Mouse (Mus musculus) activated CD4-positive, CD25-positive, alpha-beta regulatory T cell, adult 4 months (primary cell): ENCODE results near the gene 5530401A14Rik. TPM values are rescaled to one million over a fixed set of nuclear protein-coding genes. Genes with fewer than 3 reads are reported as not detected.

Experiments
- ATAC-seq: one replicate; pipeline ENCODE4 v1.8.0; 2017
- polyA plus RNA-seq, 2 experiments: library from polyadenylated mRNA; unstranded; fragments of 100-300 nt; shearing (Covaris generic); gene quantifications; one replicate each; pipeline ENCODE4 v1.2.1; 2017

Gene 5530401A14Rik
- polyA plus RNA-seq: under 1 TPM in 1 of 2 experiments, not detected in 1; 0.36 TPM

GRCm38 (mm10) chr11:81860250-81860972, at the start of gene 5530401A14Rik:
5530401A14Rik (plus strand) TSS chr11:81860673.
- ATAC-seq: no peak

- ATAC-seq: no peak
These were observed 45.7 kb upstream of the 5530401A14Rik start for GRCm38 (mm10) chr11:81814816-81815215.

DNA sequence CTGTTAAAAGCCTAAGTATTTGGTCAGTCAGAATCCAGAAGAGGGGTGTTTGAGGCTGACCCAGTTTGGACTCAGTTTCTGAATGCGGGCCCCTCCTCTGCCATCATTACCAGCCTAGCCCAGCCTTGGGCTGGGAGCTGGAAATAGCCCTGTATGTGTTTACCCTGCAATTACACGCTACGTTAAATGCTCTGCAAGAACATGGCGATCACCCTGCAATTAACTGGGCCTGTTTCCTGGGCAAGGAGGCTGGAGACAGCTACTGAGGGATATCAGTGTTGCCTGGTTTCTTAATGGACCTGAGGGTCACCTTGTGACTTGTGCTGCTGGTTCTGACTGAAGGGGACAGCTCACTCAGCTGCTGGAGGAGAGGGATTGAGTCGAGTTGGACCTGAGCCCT, 43.9 kb upstream of the 5530401A14Rik start:
- no peak for ATAC-seq

- ATAC-seq: no peak
These were observed 28.1 kb upstream of the 5530401A14Rik start for GRCm38 (mm10) chr11:81832381-81832780.

- no peak for ATAC-seq
These were observed 22.0 kb upstream of the 5530401A14Rik start for GRCm38 (mm10) chr11:81838426-81838825.

DNA sequence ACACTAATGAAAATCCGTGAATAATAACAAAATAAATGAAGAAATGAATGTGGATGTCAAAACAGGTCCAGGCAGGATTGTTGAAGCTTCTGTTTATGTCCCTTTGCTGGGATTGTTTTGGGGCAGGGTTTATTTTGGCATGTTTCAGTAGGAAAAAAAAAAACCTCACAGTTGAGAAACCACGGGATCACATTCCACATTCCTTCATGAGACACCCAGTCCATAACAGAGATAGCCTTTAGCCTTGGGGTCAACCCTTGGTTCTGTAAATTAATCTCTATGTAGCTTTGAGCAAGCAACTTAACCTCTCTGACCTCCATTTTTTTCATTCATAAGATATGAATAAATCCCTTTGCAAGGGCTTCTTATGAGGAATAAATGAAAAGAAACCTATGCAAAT, 19.5 kb upstream of the 5530401A14Rik start:
- no peak for ATAC-seq

DNA sequence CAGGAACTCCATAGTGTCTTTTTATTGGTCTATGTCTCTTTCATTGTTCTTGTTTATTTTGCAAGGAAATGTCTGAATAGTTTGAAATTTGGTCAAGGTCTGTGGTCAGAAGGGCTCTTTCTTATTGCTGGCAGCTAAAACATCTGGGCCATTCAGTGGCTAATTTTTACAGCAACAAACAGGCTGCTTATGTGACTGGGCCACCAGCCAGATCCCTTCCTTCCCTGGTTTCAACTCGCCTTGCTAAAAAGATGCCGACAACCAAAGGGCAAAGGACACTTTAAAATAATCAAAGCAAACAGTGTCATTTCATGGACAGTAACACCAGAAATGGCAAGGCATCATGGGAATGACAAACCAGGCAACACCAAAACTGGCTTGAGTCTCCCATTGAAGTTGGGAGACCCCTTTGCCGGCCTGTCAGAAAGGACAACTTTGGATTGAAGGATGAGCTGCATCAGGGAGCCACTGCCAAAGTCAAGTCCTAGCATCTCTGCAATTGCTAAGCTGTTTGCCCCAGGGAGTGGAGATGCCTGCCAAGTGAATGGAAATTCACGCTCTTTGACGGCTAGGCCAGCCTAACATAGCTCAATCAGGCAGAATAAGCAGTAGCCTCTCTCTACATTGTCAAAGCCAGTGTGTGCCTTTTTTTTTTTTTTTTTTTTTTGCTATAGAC, 15.3 kb upstream of the 5530401A14Rik start:
- ATAC-seq: no peak

DNA sequence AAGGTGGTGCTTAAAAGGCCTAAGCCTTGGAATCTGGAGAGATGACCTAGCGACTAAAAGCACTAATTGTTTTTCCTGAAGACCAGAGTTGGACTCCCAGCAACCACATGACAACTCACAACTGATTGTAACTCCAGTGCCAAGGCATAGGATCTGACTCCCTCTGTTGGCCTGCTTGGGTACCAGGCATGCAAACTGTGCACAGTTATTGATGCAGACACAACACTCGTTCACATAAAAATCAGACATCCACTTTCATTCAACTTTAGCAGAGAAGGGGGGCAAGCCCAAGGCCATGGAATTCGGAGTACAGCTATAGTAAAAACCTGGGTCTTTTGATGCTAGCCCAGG, 14.8 kb upstream of the 5530401A14Rik start:
- ATAC-seq: no peak

- no peak for ATAC-seq
These were observed 12.5 kb upstream of the 5530401A14Rik start for GRCm38 (mm10) chr11:81847773-81848490.

- ATAC-seq: no peak
These were observed 5.3 kb downstream of the 5530401A14Rik start for GRCm38 (mm10) chr11:81865661-81866382.

DNA sequence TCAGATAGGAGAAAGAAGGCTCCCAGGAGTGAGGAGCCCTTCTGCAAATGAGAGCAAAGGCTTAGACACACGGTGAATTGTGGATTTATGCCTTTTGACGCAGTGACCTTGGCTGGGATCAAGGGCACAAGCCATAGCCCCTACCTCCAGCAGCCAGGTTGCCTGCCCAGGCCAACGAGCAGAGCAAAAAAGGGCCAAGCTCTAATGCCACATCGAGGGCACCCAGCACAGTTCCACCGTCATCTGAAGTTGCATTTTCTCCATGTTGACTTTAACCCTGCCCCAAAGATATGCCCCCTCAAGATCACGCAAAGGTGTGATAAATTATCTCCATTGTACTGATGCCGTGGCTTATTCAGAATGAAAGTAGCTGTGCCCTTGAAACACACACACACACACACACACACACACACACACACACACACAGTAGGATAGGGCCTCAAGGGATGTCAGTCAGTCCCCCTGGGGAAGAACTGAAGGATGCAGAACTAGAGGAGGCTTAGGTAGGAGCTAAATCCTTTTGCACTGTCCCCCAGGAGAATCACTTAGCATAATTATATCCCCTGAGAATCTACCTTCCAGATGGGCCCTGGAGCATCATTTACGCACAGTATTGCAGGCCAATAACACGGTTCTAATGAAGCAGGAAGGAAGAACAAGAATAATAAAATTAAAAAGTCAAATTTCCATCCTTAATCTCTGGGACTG, 11.2 kb downstream of the 5530401A14Rik start:
- no peak for ATAC-seq

- no peak for ATAC-seq
These were observed 36.0 kb downstream of the 5530401A14Rik start for GRCm38 (mm10) chr11:81896511-81896910.

DNA sequence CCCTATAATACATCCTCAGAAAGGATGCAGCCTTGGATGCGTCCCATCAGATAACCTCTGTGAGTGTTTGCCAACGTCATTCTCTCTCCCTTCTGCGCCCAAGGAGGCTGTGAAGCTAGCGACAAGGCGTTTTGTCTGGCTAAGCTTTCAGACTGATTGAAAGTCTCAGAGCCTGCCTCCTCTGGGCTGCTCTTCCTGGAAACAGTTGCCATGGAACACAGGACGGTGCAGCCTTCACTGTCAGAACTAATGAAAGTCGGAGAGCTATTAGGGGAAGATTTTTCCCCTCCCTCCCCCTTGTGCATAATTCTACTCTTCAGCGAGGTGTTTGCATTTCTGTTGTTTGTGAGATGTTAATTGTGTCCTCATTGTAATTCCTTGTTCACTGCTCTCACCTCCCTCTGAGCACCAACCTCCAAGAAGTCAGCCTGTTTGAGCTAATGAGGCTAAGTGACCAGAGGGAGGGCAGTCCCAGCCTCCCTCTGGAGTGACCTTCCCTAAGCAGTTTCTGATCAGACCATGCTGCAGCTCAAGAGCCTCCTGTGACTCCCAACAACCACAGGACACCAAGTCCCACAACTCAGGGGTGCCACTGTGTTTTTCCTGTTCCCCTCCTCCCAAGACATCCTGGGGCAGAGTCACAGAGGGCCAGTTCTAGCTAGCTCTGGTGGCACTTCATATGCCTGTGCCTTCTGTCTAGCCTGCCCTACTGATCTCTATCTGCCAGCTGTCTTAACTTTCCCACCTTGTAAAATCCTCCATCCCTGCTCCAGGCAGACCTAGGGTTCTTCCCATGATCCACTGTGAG, 37.3 kb downstream of the 5530401A14Rik start:
- ATAC-seq: no peak

DNA sequence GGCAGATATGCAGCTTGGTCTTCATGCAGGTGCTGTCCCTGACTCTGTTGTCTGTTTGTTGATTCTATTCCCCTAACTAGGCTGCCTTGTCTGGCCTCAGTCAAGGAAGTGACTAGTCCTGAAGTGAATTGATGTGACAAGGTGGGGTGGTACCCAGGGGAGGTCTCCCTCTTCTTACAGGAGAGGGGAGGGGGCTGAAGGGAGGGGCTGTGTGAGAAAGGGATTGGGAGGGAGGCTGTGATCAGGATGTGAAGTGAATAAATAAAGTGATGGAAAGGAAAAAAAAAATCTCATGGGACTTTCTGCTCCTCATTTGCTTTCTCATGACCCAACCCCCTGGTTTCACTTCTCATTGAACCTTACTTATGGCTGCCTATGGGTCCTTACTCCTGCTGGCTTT, 41.8 kb downstream of the 5530401A14Rik start:
- no peak for ATAC-seq

DNA sequence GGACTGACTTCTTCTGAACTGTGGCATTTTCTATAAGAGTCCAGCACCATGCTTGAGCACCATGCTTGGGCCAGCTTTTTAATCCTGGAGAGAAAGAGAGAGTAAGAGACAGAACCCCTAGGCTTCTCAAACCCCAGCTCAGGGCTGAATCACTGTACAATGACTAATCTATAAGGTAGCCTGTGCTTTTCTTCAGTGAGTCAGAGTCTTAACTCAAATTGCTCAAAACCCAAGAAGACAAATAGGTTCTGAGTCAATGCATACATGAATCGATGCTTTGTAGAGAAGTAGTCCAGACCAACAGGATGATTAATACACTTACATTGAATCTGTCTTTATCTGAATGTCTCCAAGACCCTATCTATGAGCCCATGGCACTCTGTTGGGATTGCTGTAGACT, 48.3 kb downstream of the 5530401A14Rik start:
- ATAC-seq: no peak

GRCm38 (mm10) chr11:81909397-81909894, 49.0 kb downstream of the 5530401A14Rik start:
- no peak for ATAC-seq

- no peak for ATAC-seq
These were observed 52.6 kb downstream of the 5530401A14Rik start for GRCm38 (mm10) chr11:81913071-81913470.

DNA sequence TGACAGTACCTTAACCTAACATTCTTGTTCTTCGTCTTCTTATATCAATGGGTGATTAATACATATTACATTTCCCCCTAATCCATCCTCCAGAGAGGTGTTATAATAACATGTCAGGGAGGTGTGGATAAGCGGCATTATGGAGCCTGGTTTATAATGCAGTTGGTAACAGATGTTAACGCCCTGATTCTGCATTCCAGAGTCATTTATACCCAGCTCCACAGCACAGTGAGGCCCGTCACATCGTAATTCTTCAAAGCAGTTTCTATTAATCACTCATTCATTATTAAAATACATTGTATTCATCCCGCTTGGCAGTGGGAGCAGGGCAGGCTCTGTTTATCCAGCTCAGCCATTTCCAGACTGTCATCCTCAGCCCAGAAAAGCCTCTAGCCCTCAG, 55.0 kb downstream of the 5530401A14Rik start:
- ATAC-seq: no peak

- no peak for ATAC-seq
These were observed 62.6 kb downstream of the 5530401A14Rik start for GRCm38 (mm10) chr11:81923096-81923495.

DNA sequence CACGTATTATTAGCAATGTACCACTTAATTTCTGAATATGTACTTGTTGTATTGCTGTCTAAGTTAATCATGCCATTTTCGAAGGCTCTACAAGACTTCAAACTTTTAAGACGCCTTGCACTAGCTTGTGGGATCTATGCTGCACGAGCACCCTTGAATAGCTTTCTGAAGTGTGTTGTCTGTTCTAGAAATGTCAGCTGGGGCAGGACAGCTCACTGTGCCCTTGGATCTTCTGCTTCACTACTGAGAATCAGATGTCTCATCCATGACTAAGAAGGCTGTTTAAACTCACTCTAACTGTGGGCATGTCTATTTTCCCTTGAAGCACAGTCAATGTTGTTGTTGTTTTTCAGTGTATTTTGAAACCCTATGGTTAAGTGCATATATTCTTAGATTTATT, 63.2 kb downstream of the 5530401A14Rik start:
- ATAC-seq: no peak

- ATAC-seq: no peak
These were observed 65.9 kb downstream of the 5530401A14Rik start for GRCm38 (mm10) chr11:81926393-81926792.
